Mouse (Mus musculus) liver, adult 2 months (tissue): ENCODE measurements around the gene Csnk1g2. TPM values are rescaled to one million over a fixed set of nuclear protein-coding genes. Genes with fewer than 3 reads are reported as not detected.
"Not testable (repeated sequence)": the region's sequence is repeated elsewhere in the genome, so short reads cannot be mapped to it uniquely, and the experiment has no call there.

ENCODE experiments used
- DNase-seq: peaks from one replicate; pipeline ENCODE4 v3.0.0-alpha.2; 2011; ENCODE audit warnings: low read depth, low spot score; ENCODE audit errors: extremely low read depth
- H3K27ac ChIP-seq: fragments of 200-500 bp; replicated peaks from 2 replicates; pipeline ENCODE4 v1.5.1; 2012; ENCODE audit warnings: low read depth, mild to moderate bottlenecking, control low read depth, inconsistent platforms, low read length; ENCODE audit not compliant: insufficient read depth
- H3K27me3 ChIP-seq: fragments of 200-500 bp; 2 replicates; pipeline ENCODE4 v1.6.1; 2012; ENCODE audit warnings: mild to moderate bottlenecking, moderate library complexity, low read length, inconsistent platforms; ENCODE audit not compliant: control insufficient read depth, insufficient read depth
- H3K36me3 ChIP-seq: fragments of 200-500 bp; 2 replicates; pipeline ENCODE4 v1.6.1; 2012; ENCODE audit warnings: low read length, inconsistent platforms; ENCODE audit not compliant: control insufficient read depth, insufficient read depth
- H3K4me1 ChIP-seq: fragments of 200-500 bp; 2 replicates; pipeline ENCODE4 v1.6.1; 2011; ENCODE audit warnings: low read length; ENCODE audit not compliant: control insufficient read depth, insufficient read depth
- H3K4me3 ChIP-seq: fragments of 200-500 bp; 2 replicates; pipeline ENCODE4 v1.5.1; 2011; ENCODE audit warnings: low read depth, mild to moderate bottlenecking, control low read depth, low read length, moderate library complexity; ENCODE audit not compliant: insufficient read depth
- H3K79me2 ChIP-seq: fragments of 200-500 bp; 2 replicates; pipeline ENCODE4 v1.6.1; 2012; ENCODE audit warnings: inconsistent platforms, mild to moderate bottlenecking, low read length, moderate library complexity; ENCODE audit not compliant: control insufficient read depth, insufficient read depth
- H3K9ac ChIP-seq: fragments of 200-500 bp; 2 replicates; pipeline ENCODE4 v1.6.1; 2012; ENCODE audit warnings: low read depth, mild to moderate bottlenecking, control low read depth, inconsistent platforms, low read length
- CTCF ChIP-seq: fragments of 200-500 bp; IDR thresholded peaks from 2 replicates; pipeline ENCODE4 v1.5.1; 2011; ENCODE audit warnings: low read depth, low read length, control low read depth
- POLR2A ChIP-seq: fragments of 200-500 bp; IDR thresholded peaks from 2 replicates; pipeline ENCODE4 v1.6.1; 2011; ENCODE audit warnings: low read length, control low read depth; ENCODE audit not compliant: insufficient read depth; ENCODE audit errors: extremely low read depth
- WGBS: fragments of 180-500 bp; shearing (Covaris S2); methylation state at CpG from one replicate; pipeline ENCODE4 v1.1.7; 2018; 5-methylcytosine and 5-hydroxymethylcytosine counted together
- polyA plus RNA-seq: library from polyadenylated mRNA; depleted of rRNA; stranded (reverse); fragments of >200 nt; gene quantifications from 2 replicates; pipeline ENCODE4 v1.2.3, GENCODE M21; 2012
- total RNA-seq: library from RNA; depleted of rRNA; stranded (reverse); fragments of >200 nt; gene quantifications from 2 replicates; pipeline ENCODE4 v1.2.3, GENCODE M21; 2014

Csnk1g2 gene
- total and polyA plus RNA-seq, 2 experiments: 54.4 to 123 TPM

DNA sequence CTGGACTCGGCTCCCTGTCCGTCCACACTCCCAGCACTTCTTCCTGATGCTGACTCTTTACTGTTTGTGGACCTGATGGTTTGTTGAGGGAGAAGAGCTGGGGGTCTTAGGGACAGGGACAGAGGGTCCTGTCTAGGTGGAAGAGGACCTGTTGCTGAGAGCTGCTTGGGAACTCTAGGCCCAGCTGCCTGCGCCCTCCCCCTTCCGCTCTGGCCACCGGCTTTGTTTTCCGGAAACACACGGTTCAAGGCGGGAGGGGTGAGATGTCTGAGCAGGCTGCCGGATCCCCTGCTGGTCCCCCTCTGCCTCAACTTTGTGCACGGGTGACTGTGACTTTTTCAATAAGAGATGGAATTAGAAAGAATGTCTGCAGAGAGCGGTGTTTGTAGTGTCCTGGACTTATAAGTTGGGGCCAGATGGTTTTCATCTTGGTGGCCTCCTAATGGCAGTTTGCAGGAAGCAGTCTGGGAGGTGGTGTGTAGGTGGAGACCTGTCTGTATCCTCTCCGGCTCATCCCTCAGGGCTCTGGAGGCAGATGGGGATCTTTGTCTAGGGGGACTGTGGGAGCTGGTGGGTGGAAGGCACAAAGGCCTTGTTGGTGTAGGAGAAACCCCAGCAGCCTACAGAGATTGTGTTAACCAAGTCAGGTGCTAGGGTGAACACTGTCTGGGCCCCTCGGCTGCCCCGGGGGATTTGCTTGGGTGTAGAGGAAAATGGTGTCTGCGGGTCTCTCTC, 986 bp downstream of the Csnk1g2 start:
- Histone ChIP-seq H3K79me2 (peaks cover 51% of the 10 kb centered on the region), H3K36me3 (no peaks in the 10 kb centered on the region), H3K27me3 (no peaks in the 10 kb centered on the region), H3K27ac (peak overlapping the region; percentile 70), H3K4me3 (peak overlapping the region; percentile 78), H3K4me1 (peaks cover 35% of the 10 kb centered on the region), H3K9ac (peak overlapping the region; percentile 88)
- WGBS: 14% methylated on average over 15 of the region's 15 CpGs
- TF ChIP-seq CTCF (no peak), POLR2A (0 out of 2 replicates have a peak, but pooled peaks have one; percentile 30)
- DNase-seq: peak; percentile 47

- WGBS: 74% methylated on average over 4 of the region's 4 CpGs
- no peak overlapping the region for H3K9ac ChIP-seq
- TF ChIP-seq POLR2A: no peak
- TF ChIP-seq CTCF: no peak
- no peak for DNase-seq
- no peaks in the 10 kb centered on the region for H3K36me3 ChIP-seq
- no peak overlapping the region for H3K4me3 ChIP-seq
- peaks cover 72% of the 10 kb centered on the region for H3K79me2 ChIP-seq
- peaks cover 35% of the 10 kb centered on the region for H3K4me1 ChIP-seq
- peak overlapping the region; percentile 25; the same call in 1 of the 2 replicates for H3K27ac ChIP-seq
- H3K27me3 ChIP-seq: no peaks in the 10 kb centered on the region
Measured at GRCm38 (mm10) chr10:80625764-80626163, 3.1 kb downstream of the Csnk1g2 start.

DNA sequence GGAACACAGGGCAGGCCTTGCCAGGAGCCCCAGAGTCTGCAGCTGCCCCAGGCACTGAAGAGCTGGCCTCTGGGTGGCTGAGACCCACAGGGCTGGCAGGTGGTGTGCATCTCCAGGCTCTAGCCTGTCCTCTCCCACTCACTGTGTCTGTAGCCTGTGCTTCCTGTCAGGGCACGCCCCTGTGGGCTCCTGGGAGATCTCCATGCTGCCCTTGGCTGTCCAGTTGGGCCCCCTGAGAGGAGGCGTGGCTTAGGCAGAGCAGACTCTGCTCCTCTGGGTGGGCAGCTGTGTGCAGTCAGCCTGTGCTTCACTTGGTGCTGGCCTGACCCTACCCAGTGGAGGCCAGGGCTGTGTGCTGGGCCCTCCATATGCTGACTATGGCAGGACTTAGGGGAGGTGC, 5.0 kb downstream of the Csnk1g2 start:
- no peaks in the 10 kb centered on the region for H3K36me3 ChIP-seq
- peaks cover 34% of the 10 kb centered on the region for H3K4me1 ChIP-seq
- no peak overlapping the region for H3K4me3 ChIP-seq
- 68% methylated on average over 2 of the region's 2 CpGs for WGBS
- peaks cover 87% of the 10 kb centered on the region for H3K79me2 ChIP-seq
- H3K27me3 ChIP-seq: no peaks in the 10 kb centered on the region
- H3K27ac ChIP-seq: no peak overlapping the region
- H3K9ac ChIP-seq: no peak overlapping the region
- no peak for TF ChIP-seq POLR2A
- TF ChIP-seq CTCF: no peak
- DNase-seq: no peak

DNA sequence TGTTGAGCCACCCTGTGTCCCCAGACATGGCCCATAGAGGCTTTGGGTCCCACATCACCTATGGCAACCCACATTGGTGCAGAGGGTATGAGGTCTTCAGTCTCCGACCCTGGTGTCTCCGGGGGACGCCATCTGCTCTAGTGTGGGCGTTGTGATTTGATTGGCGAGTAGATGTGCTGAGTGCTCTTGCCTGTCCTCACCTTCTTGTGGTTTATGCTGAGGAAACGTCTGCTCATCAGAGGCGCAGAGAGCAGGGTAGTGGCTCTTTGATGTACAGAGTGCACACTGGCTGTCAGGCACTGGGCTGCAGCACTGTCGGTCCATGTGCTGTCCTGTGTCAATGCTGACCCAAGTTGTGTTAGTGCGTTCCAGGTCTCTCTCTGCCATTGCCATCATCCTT, 6.3 kb downstream of the Csnk1g2 start:
- Histone ChIP-seq H3K4me1 (peaks cover 37% of the 10 kb centered on the region), H3K36me3 (no peaks in the 10 kb centered on the region)
- 86% methylated on average over 9 of the region's 9 CpGs for WGBS

DNA sequence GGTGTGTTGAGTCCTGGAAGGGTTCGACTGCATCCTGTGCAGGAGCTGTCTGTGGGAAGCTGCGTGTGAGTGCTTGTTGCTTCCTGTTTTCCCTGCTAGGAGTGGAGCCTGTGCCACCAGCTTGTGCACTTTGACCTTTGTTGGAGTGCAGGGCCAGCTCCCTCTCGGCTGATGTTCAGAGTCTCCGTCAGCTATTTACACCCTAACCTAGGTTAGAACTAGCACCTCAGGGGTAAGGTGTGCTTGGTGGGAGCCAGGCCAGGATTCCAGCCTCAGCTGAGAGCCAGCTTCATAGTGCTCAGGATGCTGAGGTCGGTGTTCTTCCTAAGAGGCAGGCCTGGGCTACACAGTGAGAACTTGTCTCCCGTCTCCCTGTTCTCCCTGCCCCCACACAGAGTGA, 12.7 kb downstream of the Csnk1g2 start:
- Histone ChIP-seq H3K27ac (no peak overlapping the region; the same call in 1 of the 2 replicates), H3K4me1 (peaks cover 17% of the 10 kb centered on the region), H3K27me3 (no peaks in the 10 kb centered on the region), H3K79me2 (peaks cover 24% of the 10 kb centered on the region), H3K36me3 (peaks cover 6% of the 10 kb centered on the region; the same call in 1 of the 2 replicates), H3K9ac (no peak overlapping the region), H3K4me3 (no peak overlapping the region)
- peak; percentile 84 for DNase-seq
- TF ChIP-seq CTCF (no peak), POLR2A (no peak)
- WGBS: 9% methylated on average over 6 of the region's 6 CpGs

More for the DNA sequence above, 6.3 kb downstream of the Csnk1g2 start:
- Histone ChIP-seq H3K79me2 (peaks cover 79% of the 10 kb centered on the region), H3K4me3 (no peak overlapping the region), H3K9ac (no peak overlapping the region), H3K27me3 (no peaks in the 10 kb centered on the region), H3K27ac (no peak overlapping the region)
- TF ChIP-seq CTCF: no peak
- no peak for TF ChIP-seq POLR2A
- DNase-seq: no peak

DNA sequence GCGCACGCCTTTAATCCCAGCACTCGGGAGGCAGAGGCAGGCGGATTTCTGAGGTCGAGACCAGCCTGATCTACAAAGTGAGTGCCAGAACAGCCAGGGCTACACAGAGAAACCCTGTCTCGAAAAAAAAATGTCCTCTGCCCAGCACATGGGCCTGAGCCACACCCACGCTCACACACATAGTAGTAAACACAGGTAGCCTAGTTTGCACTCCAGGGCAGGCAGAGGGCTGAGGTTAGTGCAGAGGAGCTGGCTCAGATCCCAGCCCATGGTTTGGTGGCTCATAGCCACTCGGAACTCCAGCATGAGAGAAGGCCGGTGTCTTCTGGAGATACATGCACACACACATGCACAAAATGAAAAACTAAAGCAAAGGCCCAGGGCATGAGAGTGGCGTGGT, 24.3 kb downstream of the Csnk1g2 start:
- Histone ChIP-seq H3K4me3 (no peak overlapping the region), H3K36me3 (peaks cover 2% of the 10 kb centered on the region; the same call in 1 of the 2 replicates), H3K27me3 (no peaks in the 10 kb centered on the region), H3K4me1 (no peaks in the 10 kb centered on the region), H3K9ac (no peak overlapping the region), H3K79me2 (no peaks in the 10 kb centered on the region), H3K27ac (no peak overlapping the region)
- 55% methylated on average over 10 of the region's 10 CpGs for WGBS
- peak; percentile 68 for DNase-seq
- TF ChIP-seq POLR2A (no peak), CTCF (no peak)

- H3K4me1 ChIP-seq, H3K4me3 ChIP-seq, H3K27ac ChIP-seq, H3K27me3 ChIP-seq, H3K79me2 ChIP-seq, H3K36me3 ChIP-seq, H3K9ac ChIP-seq, DNase-seq: not testable (repeated sequence)
- 94% methylated on average over 6 of the region's 6 CpGs for WGBS
Measured at GRCm38 (mm10) chr10:80649910-80650309, 27.3 kb downstream of the Csnk1g2 start.
